Mouse (Mus musculus) megakaryocyte, embryonic 14.5 days (primary cell): ENCODE measurements around the gene Gm6793.

Experiments used
- FLI1 ChIP-seq: IDR thresholded peaks from 2 replicates; pipeline ENCODE4 v1.6.1; 2012; ENCODE audit warnings: low read length, inconsistent platforms, mixed read lengths
- GATA1 ChIP-seq: IDR thresholded peaks from 3 replicates; pipeline ENCODE4 v1.6.1; 2012; ENCODE audit warnings: mixed read lengths, low read length, inconsistent platforms, borderline replicate concordance

GRCm38 (mm10) chr8:111976326-111976725 is 38.5 kb downstream of the Gm6793 start:
- TF ChIP-seq GATA1: no peak
- TF ChIP-seq FLI1: no peak
